Mouse (Mus musculus) small intestine, adult 2 months (tissue): ENCODE data around the gene Map4.

Source experiments
- CTCF ChIP-seq: fragments of 200-500 bp; IDR thresholded peaks from 2 replicates; pipeline ENCODE4 v1.5.1; 2012; ENCODE audit warnings: low read depth, mild to moderate bottlenecking, control low read depth, inconsistent platforms, low read length, moderate library complexity, mixed read lengths; ENCODE audit not compliant: insufficient replicate concordance, insufficient read length; ENCODE audit errors: extremely low read depth
- POLR2A ChIP-seq: fragments of 200-500 bp; IDR thresholded peaks from 2 replicates; pipeline ENCODE4 v1.6.1; 2012; ENCODE audit warnings: low read depth, mild to moderate bottlenecking, control low read depth, inconsistent platforms, low read length, moderate library complexity

GRCm38 (mm10) chr9:109969792-109970336, 38.6 kb downstream of the Map4 start:
- TF ChIP-seq CTCF (no peak), POLR2A (no peak)
